Mouse (Mus musculus) myocyte (in vitro differentiated cells): ENCODE results near the gene Olfr767. TPM values are rescaled to one million over a fixed set of nuclear protein-coding genes. Genes with fewer than 3 reads are reported as not detected.
"Not testable (repeated sequence)": the region's sequence is repeated elsewhere in the genome, so short reads cannot be mapped to it uniquely, and the experiment has no call there.

Source experiments
- H3K27me3 ChIP-seq: one replicate; pipeline ENCODE4 v1.6.1; 2011; ENCODE audit not compliant: control insufficient read depth, insufficient read depth, insufficient read length
- H3K36me3 ChIP-seq: one replicate; pipeline ENCODE4 v1.6.1; 2011; ENCODE audit not compliant: control insufficient read depth, insufficient read depth
- H3K4me2 ChIP-seq: one replicate; pipeline ENCODE4 v1.6.1; 2011; ENCODE audit warnings: low read depth, control low read depth
- H3K4me3 ChIP-seq: one replicate; pipeline ENCODE4 v1.5.1; 2011; ENCODE audit warnings: mild to moderate bottlenecking, control low read depth, moderate library complexity
- H3K79me2 ChIP-seq: one replicate; pipeline ENCODE4 v1.6.1; 2011; ENCODE audit not compliant: control insufficient read depth, insufficient read depth
- H3ac ChIP-seq: one replicate; pipeline ENCODE4 v1.6.1; 2011; ENCODE audit not compliant: control insufficient read depth, insufficient read length
- CEBPB ChIP-seq: IDR thresholded peaks from 2 replicates; pipeline ENCODE4 v1.6.1; 2011; ENCODE audit warnings: mild to moderate bottlenecking, moderate library complexity; ENCODE audit not compliant: poor library complexity, insufficient read depth, severe bottlenecking
- E2F4 ChIP-seq: IDR thresholded peaks from one replicate; pipeline ENCODE4 v1.6.1; 2011; ENCODE audit warnings: mild to moderate bottlenecking, control low read depth, moderate library complexity; ENCODE audit not compliant: insufficient read depth
- MAX ChIP-seq: IDR thresholded peaks from one replicate; pipeline ENCODE4 v1.6.1; 2011; ENCODE audit warnings: low read depth, mild to moderate bottlenecking, control low read depth
- MYOD1 ChIP-seq, 3 experiments: IDR thresholded peaks; one replicate each; pipeline ENCODE4 v1.6.1; 2011; ENCODE audit warnings: control low read depth in 2 of 3, low read depth in 2 of 3, mild to moderate bottlenecking in 2 of 3, moderate library complexity in 1 of 3; ENCODE audit not compliant: insufficient read length in 2 of 3, control insufficient read depth in 1 of 3
- MYOG ChIP-seq, 3 experiments: IDR thresholded peaks; one replicate each; pipeline ENCODE4 v1.6.1; 2011; ENCODE audit warnings: control low read depth in 2 of 3, low read depth in 2 of 3, mild to moderate bottlenecking in 2 of 3; ENCODE audit not compliant: insufficient read length in 2 of 3, control insufficient read depth in 1 of 3, insufficient read depth in 1 of 3
- POLR2A ChIP-seq: IDR thresholded peaks from one replicate; pipeline ENCODE4 v1.6.1; 2011; ENCODE audit warnings: low read depth, mild to moderate bottlenecking, control low read depth, moderate library complexity; ENCODE audit not compliant: insufficient read length
- POLR2AphosphoS2 ChIP-seq: IDR thresholded peaks from one replicate; pipeline ENCODE4 v1.6.1; 2011; ENCODE audit warnings: low read depth, control low read depth; ENCODE audit not compliant: insufficient read length
- REST ChIP-seq: IDR thresholded peaks from one replicate; pipeline ENCODE4 v1.6.1; 2011; ENCODE audit warnings: mild to moderate bottlenecking, control low read depth, moderate library complexity; ENCODE audit not compliant: insufficient read depth, insufficient read length
- SRF ChIP-seq: IDR thresholded peaks from one replicate; pipeline ENCODE4 v1.6.1; 2011; ENCODE audit warnings: low read depth; ENCODE audit not compliant: control insufficient read depth, insufficient read length
- TCF12 ChIP-seq: IDR thresholded peaks from one replicate; pipeline ENCODE4 v1.6.1; 2011; ENCODE audit warnings: mild to moderate bottlenecking, control low read depth; ENCODE audit not compliant: poor library complexity, insufficient read depth, severe bottlenecking
- TCF3 ChIP-seq: IDR thresholded peaks from one replicate; pipeline ENCODE4 v1.6.1; 2011; ENCODE audit warnings: low read depth, control low read depth; ENCODE audit not compliant: insufficient read length
- USF1 ChIP-seq: IDR thresholded peaks from one replicate; pipeline ENCODE4 v1.6.1; 2011; ENCODE audit warnings: low read depth, mild to moderate bottlenecking, control low read depth, moderate library complexity
- polyA plus RNA-seq: library from polyadenylated mRNA; unstranded; fragments of >200 nt; fragmentation: generic; extraction: Trizol; gene quantifications from one replicate; pipeline ENCODE4 v1.2.1, GENCODE M21; 2012; ENCODE audit warnings: missing spikeins

Olfr767 gene
- polyA plus RNA-seq, 1 experiment: 0.04 TPM

DNA sequence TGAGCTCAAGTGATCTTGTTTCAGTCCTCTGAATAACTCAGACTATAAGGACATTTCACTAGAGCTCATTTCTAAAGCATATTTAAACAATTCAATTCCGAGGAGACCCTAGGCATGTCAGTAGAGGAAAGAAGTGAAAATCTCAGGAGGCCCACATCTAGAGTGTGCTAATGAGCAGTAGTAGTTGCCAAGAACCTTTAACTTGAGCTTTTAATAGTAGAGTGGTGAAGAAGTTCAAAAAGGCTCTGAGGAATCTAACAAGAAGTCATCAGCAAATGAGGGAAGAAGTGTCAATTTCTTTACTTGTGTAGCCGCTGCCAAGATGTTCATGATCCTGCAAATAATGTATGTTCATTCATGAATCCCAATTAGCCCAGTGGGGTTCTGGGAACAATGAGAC lies 13.8 kb downstream of the Olfr767 start, which contains the start of gene Olfr766-ps1:
Gene Olfr766-ps1, minus strand, starts transcription at position 101 of the 400 bp plus-strand sequence.
- no peaks in the 10 kb centered on the region for H3K36me3 ChIP-seq
- H3K27me3 ChIP-seq: no peaks in the 10 kb centered on the region
- no peak for TF ChIP-seq USF1
- no peak for TF ChIP-seq MYOD1 (IDR thresholded peaks at IDR 0.05; ENCODE audit: control insufficient read depth in 1 of 3, insufficient read length in 2 of 3, low read depth in 2 of 3)
- no peak for TF ChIP-seq E2F4
- TF ChIP-seq REST: no peak
- no peak for TF ChIP-seq POLR2AphosphoS2
- no peak for TF ChIP-seq TCF3
- TF ChIP-seq MYOG (IDR thresholded peaks at IDR 0.05; ENCODE audit: control insufficient read depth in 1 of 3, insufficient read depth in 1 of 3, insufficient read length in 2 of 3, low read depth in 2 of 3): no peak
- TF ChIP-seq POLR2A: no peak
- no peak for TF ChIP-seq TCF12
- TF ChIP-seq SRF: no peak
- TF ChIP-seq MAX: no peak
- TF ChIP-seq CEBPB: no peak
- no peak within 1 kb of the TSS for H3K4me3 ChIP-seq
- H3K4me2 ChIP-seq: no peak within 1 kb of the TSS
- no peak within 1 kb of the TSS for H3ac ChIP-seq
- no peaks in the 10 kb centered on the region for H3K79me2 ChIP-seq

DNA sequence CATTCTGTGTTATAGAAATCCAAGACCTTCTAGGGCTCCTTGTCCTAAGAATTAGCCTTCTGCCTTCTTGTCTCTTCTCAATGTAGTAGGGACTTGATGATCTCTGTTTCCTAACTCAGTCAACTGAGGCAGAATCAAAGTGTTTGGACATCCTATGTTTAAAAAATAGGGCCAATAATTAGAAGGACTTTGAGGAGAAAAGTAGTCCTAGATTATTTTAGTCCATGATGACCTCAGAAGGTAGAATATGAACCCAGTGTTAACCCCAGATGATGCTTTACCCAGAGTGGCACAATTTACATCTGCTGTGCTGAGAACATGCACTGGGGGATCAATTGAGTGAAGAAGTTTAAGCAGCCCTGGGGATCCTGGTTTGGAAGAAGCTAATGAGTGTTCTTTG lies 32.8 kb downstream of the Olfr767 start, which contains the start of gene Olfr765:
Gene Olfr765, minus strand, starts transcription at position 101 of the 400 bp plus-strand sequence.
- not testable (repeated sequence) for H3K4me3 ChIP-seq, H3ac ChIP-seq, H3K27me3 ChIP-seq, H3K4me2 ChIP-seq, H3K79me2 ChIP-seq, H3K36me3 ChIP-seq

DNA sequence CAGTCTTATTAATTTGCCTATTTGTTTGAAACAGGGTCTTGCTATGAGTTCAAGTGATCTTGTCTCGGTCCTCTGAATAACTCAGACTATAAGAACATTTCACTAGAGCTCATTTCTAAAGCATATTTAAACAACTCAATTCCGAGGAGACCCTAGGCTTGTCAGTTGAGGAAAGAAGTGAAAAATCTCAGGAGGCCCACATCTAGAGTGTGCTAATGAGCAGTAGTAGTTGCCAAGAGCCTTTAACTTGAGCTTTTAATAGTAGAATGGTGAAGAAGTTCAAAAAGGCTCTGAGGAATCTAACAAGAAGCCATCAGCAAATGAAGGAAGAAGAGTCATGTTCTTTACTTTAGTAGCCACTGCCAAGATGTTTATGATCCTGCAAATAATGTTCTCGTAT lies 42.9 kb downstream of the Olfr767 start, which contains the start of gene Olfr764-ps1:
Gene Olfr764-ps1, minus strand, starts transcription at position 101 of the 400 bp plus-strand sequence.
- Histone ChIP-seq H3K27me3 (no peaks in the 10 kb centered on the region), H3K4me2 (no peak within 1 kb of the TSS), H3K4me3 (no peak within 1 kb of the TSS), H3K36me3 (no peaks in the 10 kb centered on the region), H3ac (no peak within 1 kb of the TSS), H3K79me2 (no peaks in the 10 kb centered on the region)
- TF ChIP-seq MYOD1 (IDR thresholded peaks at IDR 0.05; ENCODE audit: control insufficient read depth in 1 of 3, insufficient read length in 2 of 3, low read depth in 2 of 3) (no peak), TCF3 (no peak), TCF12 (no peak), E2F4 (no peak), REST (no peak), CEBPB (no peak), MAX (no peak), USF1 (no peak), POLR2A (no peak), POLR2AphosphoS2 (no peak), SRF (no peak), MYOG (IDR thresholded peaks at IDR 0.05; ENCODE audit: control insufficient read depth in 1 of 3, insufficient read depth in 1 of 3, insufficient read length in 2 of 3, low read depth in 2 of 3) (no peak)

DNA sequence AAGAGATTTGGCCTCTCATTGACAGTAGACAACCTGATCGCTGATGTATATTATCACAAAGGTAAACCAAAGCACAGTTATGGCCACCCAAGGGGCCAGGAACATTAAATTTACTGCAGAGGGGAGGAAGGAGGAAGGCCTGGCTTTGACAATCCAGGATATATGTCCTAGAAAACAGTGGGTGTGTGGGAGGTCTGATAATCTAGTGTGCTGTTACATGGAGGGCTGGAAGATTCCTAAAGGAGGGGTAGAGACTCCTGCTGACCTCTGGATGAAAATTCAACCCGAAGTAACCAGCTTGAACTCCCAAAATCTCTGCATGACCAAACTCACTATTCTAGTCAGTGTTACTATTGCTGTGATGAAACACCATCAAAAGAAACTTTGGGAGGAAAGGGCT lies 54.4 kb downstream of the Olfr767 start:
- Histone ChIP-seq H3ac (no peak overlapping the region), H3K36me3 (no peaks in the 10 kb centered on the region), H3K4me3 (no peak overlapping the region), H3K79me2 (no peaks in the 10 kb centered on the region), H3K4me2 (no peak overlapping the region), H3K27me3 (no peaks in the 10 kb centered on the region)
- TF ChIP-seq POLR2A (no peak), TCF3 (no peak), SRF (no peak), POLR2AphosphoS2 (no peak), CEBPB (no peak), E2F4 (no peak), MYOD1 (IDR thresholded peaks at IDR 0.05; ENCODE audit: control insufficient read depth in 1 of 3, insufficient read length in 2 of 3, low read depth in 2 of 3) (no peak), MAX (no peak), USF1 (no peak), TCF12 (no peak), MYOG (IDR thresholded peaks at IDR 0.05; ENCODE audit: control insufficient read depth in 1 of 3, insufficient read depth in 1 of 3, insufficient read length in 2 of 3, low read depth in 2 of 3) (no peak), REST (no peak)

DNA sequence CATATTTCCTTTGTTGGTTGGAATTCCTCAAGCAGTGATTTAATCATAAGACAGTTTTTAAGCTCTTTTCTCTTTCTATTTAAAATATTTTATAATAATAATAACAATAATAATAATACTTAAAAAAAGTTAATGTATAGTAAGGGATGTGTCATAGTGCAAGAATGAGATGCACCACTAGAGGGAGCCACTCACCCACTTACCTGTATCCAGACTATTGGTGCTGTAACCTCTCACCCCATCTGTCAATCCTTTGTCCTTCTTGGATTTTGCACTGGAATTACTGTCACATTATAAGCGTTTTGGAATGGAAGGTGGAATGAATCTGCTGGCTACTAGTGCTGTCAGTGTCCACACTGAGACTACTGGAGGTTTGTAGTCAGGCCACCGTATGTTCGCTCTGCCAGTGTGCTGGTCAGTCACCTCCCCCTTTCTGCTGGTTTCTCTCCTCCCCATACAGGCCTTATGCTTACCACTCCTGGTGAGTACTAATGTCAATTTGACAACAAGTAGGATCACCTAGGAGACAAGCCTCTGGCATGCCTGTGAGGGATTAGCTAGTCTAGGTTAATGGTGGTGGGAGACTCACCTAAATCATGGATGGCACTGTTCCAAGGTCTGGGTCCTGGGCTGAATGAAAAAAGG lies 56.6 kb downstream of the Olfr767 start:
- H3K4me2 ChIP-seq: no peak overlapping the region
- H3K4me3 ChIP-seq: no peak overlapping the region
- H3K79me2 ChIP-seq: no peaks in the 10 kb centered on the region
- H3K36me3 ChIP-seq: no peaks in the 10 kb centered on the region
- TF ChIP-seq POLR2A: no peak
- no peak for TF ChIP-seq POLR2AphosphoS2
- TF ChIP-seq CEBPB: no peak
- no peak for TF ChIP-seq SRF
- TF ChIP-seq USF1: no peak
- TF ChIP-seq TCF3: no peak
- TF ChIP-seq REST: no peak
- no peak for TF ChIP-seq MYOD1 (IDR thresholded peaks at IDR 0.05; ENCODE audit: control insufficient read depth in 1 of 3, insufficient read length in 2 of 3, low read depth in 2 of 3)
- TF ChIP-seq MAX: no peak
- TF ChIP-seq TCF12: no peak
- no peak for TF ChIP-seq E2F4
- TF ChIP-seq MYOG (IDR thresholded peaks at IDR 0.05; ENCODE audit: control insufficient read depth in 1 of 3, insufficient read depth in 1 of 3, insufficient read length in 2 of 3, low read depth in 2 of 3): no peak
- no peak overlapping the region for H3ac ChIP-seq
- H3K27me3 ChIP-seq: no peaks in the 10 kb centered on the region
